Mouse (Mus musculus): Measurements from ENCODE around the gene Inafm1. TPM values are rescaled to one million over a fixed set of nuclear protein-coding genes. Genes with fewer than 3 reads are reported as not detected.

Inafm1 gene
- total and polyA plus RNA-seq, 3 experiments = 1.5 to 9.5 (median 7.4) TPM

DNA sequence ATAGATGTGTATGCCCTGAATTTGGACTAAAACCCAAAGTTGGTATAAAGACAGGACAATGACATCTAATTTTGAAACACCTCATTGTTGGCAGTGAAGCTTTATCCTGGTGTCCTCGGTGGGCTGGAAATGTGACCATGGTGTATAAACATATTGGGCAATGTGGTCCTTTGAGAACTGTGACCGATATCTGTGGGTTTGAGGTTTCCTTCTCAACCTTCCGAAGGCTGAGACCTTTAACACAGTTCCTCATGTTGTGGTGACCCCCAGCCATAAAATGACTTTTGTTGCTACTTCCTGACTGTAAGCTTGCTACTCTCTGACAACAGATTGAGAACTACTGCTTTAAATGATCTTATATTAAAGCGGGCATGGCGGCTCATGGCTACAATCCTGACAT, 22.7 kb downstream of the Inafm1 start:
- H3K27ac ChIP-seq (ENCODE audit: insufficient read depth, low read depth) = no peak overlapping the region
- H3K9ac ChIP-seq (ENCODE audit: insufficient read depth, low read depth) = no peak overlapping the region
- H3K9me3 ChIP-seq (replicated peaks; ENCODE audit: low read length) = no peaks in the 10 kb centered on the region
- dilution Hi-C loops (cut with MboI; ENCODE audit: extremely low pct_ligation_motif_present, extremely low pct_unique_long_range_greater_than_20kb, low sequenced_read_pairs) (no loop called here), in situ Hi-C loops (cut with MboI; ENCODE audit: low pct_ligation_motif_present, low pct_unique_long_range_greater_than_20kb, low sequenced_read_pairs) (loop anchor here (10.0 to 25.0 kb wide), 2 partner anchors 56 to 188 kb away; partner anchors contain the start of gene Zfp541)
- 0 out of 2 replicates have a peak overlapping the region, but pooled peaks have one; percentile 23 for H3K4me2 ChIP-seq (ENCODE audit: insufficient read depth, low read depth, poor library complexity, severe bottlenecking)
- H3K79me2 ChIP-seq (replicated peaks; ENCODE audit: control insufficient read depth, extremely low read depth, insufficient read depth, poor library complexity, severe bottlenecking) = no peaks in the 10 kb centered on the region
- H3K27me3 ChIP-seq (replicated peaks) = no peaks in the 10 kb centered on the region
- DNase-seq (ENCODE audit: extremely low read depth) = no peak
- H3K36me3 ChIP-seq (replicated peaks in 1 of 2; ENCODE audit: control insufficient read depth in 1 of 2, insufficient read depth in 1 of 2, low read length in 1 of 2) = no peaks in the 10 kb centered on the region
- peaks cover 5 to 22% of the 10 kb centered on the region in 2 experiments for H3K4me1 ChIP-seq (ENCODE audit: control insufficient read depth in 1 of 2, insufficient read depth in 2 of 2)
- TF ChIP-seq JUN (IDR thresholded peaks at IDR 0.05; ENCODE audit: insufficient read depth, low read depth, low read length) = no peak
- no peak for TF ChIP-seq ZC3H11A (IDR thresholded peaks at IDR 0.05; ENCODE audit: low read depth, low read length)
- no peak for TF ChIP-seq RCOR1 (conservative IDR thresholded peaks at IDR 0.05; ENCODE audit: low read depth, low read length)
- no peak for TF ChIP-seq POLR2A (IDR thresholded peaks at IDR 0.05; ENCODE audit: low read depth, low read length)
- no peak for TF ChIP-seq CHD2 (IDR thresholded peaks at IDR 0.05; ENCODE audit: low read length)
- TF ChIP-seq MYC (IDR thresholded peaks at IDR 0.05; ENCODE audit: low read depth, low read length) = no peak
- TF ChIP-seq ETS1 (conservative IDR thresholded peaks at IDR 0.05; ENCODE audit: low read depth, low read length) = no peak
- no peak for TF ChIP-seq HCFC1 (IDR thresholded peaks at IDR 0.05; ENCODE audit: low read depth, low read length)
- no peak for TF ChIP-seq USF1 (IDR thresholded peaks at IDR 0.05; ENCODE audit: low read depth, low read length)
- no peak for TF ChIP-seq SIN3A (IDR thresholded peaks at IDR 0.05; ENCODE audit: low read length)
- no peak for TF ChIP-seq MAX (IDR thresholded peaks at IDR 0.05; ENCODE audit: low read length)
- no peak for TF ChIP-seq NELFE (IDR thresholded peaks at IDR 0.05; ENCODE audit: low read depth, low read length)
- TF ChIP-seq TCF12 (IDR thresholded peaks at IDR 0.05; ENCODE audit: low read depth, low read length) = no peak
- no peak for TF ChIP-seq IRF4 (IDR thresholded peaks at IDR 0.05; ENCODE audit: low read depth, low read length)
- no peak for TF ChIP-seq MXI1 (IDR thresholded peaks at IDR 0.05; ENCODE audit: low read depth, low read length)
- TF ChIP-seq CTCF (conservative IDR thresholded peaks at IDR 0.05 in 1 of 2, IDR thresholded peaks at IDR 0.05 in 1 of 2; ENCODE audit: low read depth in 2 of 2, low read length in 2 of 2) = no peak
- no peak for TF ChIP-seq RAD21 (IDR thresholded peaks at IDR 0.05; ENCODE audit: low read depth, low read length)
- H3K4me3 ChIP-seq (replicated peaks in 1 of 3; ENCODE audit: low read depth in 2 of 3, low read length in 2 of 3, poor library complexity in 1 of 3) = no peak overlapping the region

- no peak for TF ChIP-seq JUN (IDR thresholded peaks at IDR 0.05; ENCODE audit: insufficient read depth, low read depth, low read length)
- TF ChIP-seq CTCF (conservative IDR thresholded peaks at IDR 0.05 in 1 of 2, IDR thresholded peaks at IDR 0.05 in 1 of 2; ENCODE audit: low read depth in 2 of 2, low read length in 2 of 2) = 0 out of 4 replicates have a peak, but pooled peaks of 1 of the 2 experiments have one; percentile 17
- no peaks in the 10 kb centered on the region for H3K9me3 ChIP-seq (replicated peaks; ENCODE audit: low read length)
- peaks cover 5 to 15% of the 10 kb centered on the region in 2 experiments; a peak in 3 of 4 replicates for H3K4me1 ChIP-seq (ENCODE audit: control insufficient read depth in 1 of 2, insufficient read depth in 2 of 2)
- dilution Hi-C loops (cut with MboI; ENCODE audit: extremely low pct_ligation_motif_present, extremely low pct_unique_long_range_greater_than_20kb, low sequenced_read_pairs) (no loop called here), in situ Hi-C loops (cut with MboI; ENCODE audit: low pct_ligation_motif_present, low pct_unique_long_range_greater_than_20kb, low sequenced_read_pairs) (no loop called here)
- no peak overlapping the region for H3K27ac ChIP-seq (ENCODE audit: insufficient read depth, low read depth)
- DNase-seq (ENCODE audit: extremely low read depth) = no peak
- no peaks in the 10 kb centered on the region for H3K36me3 ChIP-seq (replicated peaks in 1 of 2; ENCODE audit: control insufficient read depth in 1 of 2, insufficient read depth in 1 of 2, low read length in 1 of 2)
- no peak overlapping the region for H3K4me3 ChIP-seq (replicated peaks in 1 of 3; ENCODE audit: low read depth in 2 of 3, low read length in 2 of 3, poor library complexity in 1 of 3)
- H3K79me2 ChIP-seq (replicated peaks; ENCODE audit: control insufficient read depth, extremely low read depth, insufficient read depth, poor library complexity, severe bottlenecking) = no peaks in the 10 kb centered on the region
- no peak overlapping the region for H3K4me2 ChIP-seq (ENCODE audit: insufficient read depth, low read depth, poor library complexity, severe bottlenecking)
- no peaks in the 10 kb centered on the region for H3K27me3 ChIP-seq (replicated peaks)
- H3K9ac ChIP-seq (ENCODE audit: insufficient read depth, low read depth) = no peak overlapping the region
These were observed 27.5 kb downstream of the Inafm1 start for GRCm38 (mm10) chr7:16245958-16246357.
